Mouse (Mus musculus): ENCODE data around the gene Clba1.

Clba1 gene

DNA sequence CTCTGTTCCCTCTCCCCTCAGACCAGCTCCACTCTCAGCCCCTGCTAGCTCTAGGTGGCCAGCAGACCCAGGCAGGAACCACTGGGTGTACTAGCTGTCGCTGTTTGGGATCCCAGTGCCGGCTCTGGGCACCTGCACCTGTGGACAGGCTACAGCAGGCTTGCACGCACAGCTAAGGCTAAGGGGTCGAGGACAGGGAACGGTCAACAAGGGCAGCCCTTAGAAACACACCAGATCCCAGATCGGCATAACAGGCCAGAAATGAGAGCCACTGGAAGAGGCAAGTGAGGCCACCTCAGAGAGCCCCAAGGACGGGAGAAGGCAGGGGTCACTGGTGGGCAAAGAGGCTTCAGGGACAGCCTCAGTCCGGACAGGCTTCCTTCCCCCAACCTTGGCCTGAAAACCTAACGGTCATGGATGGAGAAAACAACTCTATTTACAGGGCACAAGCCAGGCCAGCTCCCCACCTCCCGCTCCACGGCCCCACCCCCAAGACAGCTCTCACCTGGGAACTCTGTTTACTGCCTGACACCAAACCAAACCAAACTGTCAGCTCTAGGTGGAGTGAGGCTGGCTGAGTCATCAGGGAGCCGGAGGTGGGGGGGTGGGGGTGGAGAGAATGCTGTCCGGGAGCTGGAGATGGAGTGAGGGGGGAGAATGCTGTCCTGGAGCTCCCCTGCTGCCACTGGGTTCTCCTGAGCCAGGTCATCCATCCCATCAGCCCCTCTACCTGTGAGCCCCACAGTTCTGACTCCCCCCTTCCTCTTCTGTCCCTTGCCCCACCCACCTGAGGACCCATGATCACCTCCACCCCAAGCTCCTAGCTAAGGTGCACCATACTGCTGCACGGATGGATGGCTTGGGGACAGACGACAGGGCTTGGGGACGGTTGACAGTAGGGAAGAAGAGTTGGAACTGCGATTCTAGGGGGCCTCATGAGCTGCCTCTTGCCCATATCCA, 11.9 kb upstream of the Clba1 start:
- peaks cover 18% of the 10 kb centered on the region for H3K27me3 ChIP-seq (ENCODE audit: insufficient read depth, low read length)
- TF ChIP-seq NANOG (IDR thresholded peaks at IDR 0.05; ENCODE audit: borderline replicate concordance, low read length) (no peak), POU5F1 (IDR thresholded peaks at IDR 0.05; ENCODE audit: borderline replicate concordance, low read length) (no peak), CTCF (conservative IDR thresholded peaks at IDR 0.05; ENCODE audit: low read length) (no peak)
- no peaks in the 10 kb centered on the region for H3K36me3 ChIP-seq (ENCODE audit: insufficient read depth, low read length)
- peaks cover 99% of the 10 kb centered on the region for H3K4me1 ChIP-seq (replicated peaks; ENCODE audit: low read depth, low read length)
- H3K4me3 ChIP-seq (replicated peaks; ENCODE audit: low read length) = peak overlapping the region; percentile 50
- no peaks in the 10 kb centered on the region for H3K9me3 ChIP-seq (ENCODE audit: low read length)

- H3K4me1 ChIP-seq (replicated peaks; ENCODE audit: low read depth, low read length) = peaks cover 93% of the 10 kb centered on the region
- H3K9me3 ChIP-seq (ENCODE audit: low read length) = no peaks in the 10 kb centered on the region
- peaks cover 25% of the 10 kb centered on the region for H3K27me3 ChIP-seq (ENCODE audit: insufficient read depth, low read length)
- no peaks in the 10 kb centered on the region for H3K36me3 ChIP-seq (ENCODE audit: insufficient read depth, low read length)
- TF ChIP-seq POU5F1 (IDR thresholded peaks at IDR 0.05; ENCODE audit: borderline replicate concordance, low read length) = no peak
- H3K4me3 ChIP-seq (replicated peaks; ENCODE audit: low read length) = peak overlapping the region; percentile 39
These were observed 10.9 kb upstream of the Clba1 start for GRCm38 (mm10) chr12:112797672-112798331.

- Histone ChIP-seq H3K9me3 (ENCODE audit: low read length) (no peaks in the 10 kb centered on the region), H3K36me3 (ENCODE audit: insufficient read depth, low read length) (no peaks in the 10 kb centered on the region), H3K4me3 (replicated peaks; ENCODE audit: low read length) (no peak overlapping the region), H3K27me3 (ENCODE audit: insufficient read depth, low read length) (peaks cover 30% of the 10 kb centered on the region), H3K4me1 (replicated peaks; ENCODE audit: low read depth, low read length) (peaks cover 93% of the 10 kb centered on the region)
- TF ChIP-seq NANOG (IDR thresholded peaks at IDR 0.05; ENCODE audit: borderline replicate concordance, low read length) = no peak
- TF ChIP-seq CTCF (conservative IDR thresholded peaks at IDR 0.05; ENCODE audit: low read length) = no peak
- no peak for TF ChIP-seq POU5F1 (IDR thresholded peaks at IDR 0.05; ENCODE audit: borderline replicate concordance, low read length)
These were observed 10.4 kb upstream of the Clba1 start for GRCm38 (mm10) chr12:112798332-112798681.

DNA sequence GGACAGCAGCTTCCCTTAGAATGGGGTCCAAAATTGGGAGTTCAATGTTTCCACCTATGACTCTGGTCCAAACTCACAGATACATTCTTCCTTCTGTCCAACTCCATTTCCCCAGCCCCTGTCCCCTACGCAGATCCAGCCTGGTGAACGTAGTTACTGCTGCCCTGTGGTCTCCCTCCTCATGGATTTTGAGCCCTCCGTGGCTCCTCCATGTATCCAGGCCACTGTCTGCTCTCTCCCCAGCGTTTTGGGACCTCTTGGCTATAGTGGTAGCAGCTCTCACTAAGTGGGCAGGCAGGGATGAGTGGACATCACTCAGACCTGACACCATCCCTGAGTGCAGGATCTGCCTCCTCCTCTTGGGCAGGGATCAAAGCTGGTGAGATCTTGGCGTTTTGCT, 10.0 kb upstream of the Clba1 start:
- Histone ChIP-seq H3K4me3 (replicated peaks; ENCODE audit: low read length) (no peak overlapping the region), H3K9me3 (ENCODE audit: low read length) (no peaks in the 10 kb centered on the region), H3K4me1 (replicated peaks; ENCODE audit: low read depth, low read length) (peaks cover 93% of the 10 kb centered on the region), H3K27me3 (ENCODE audit: insufficient read depth, low read length) (peaks cover 34% of the 10 kb centered on the region), H3K36me3 (ENCODE audit: insufficient read depth, low read length) (no peaks in the 10 kb centered on the region)
- no peak for TF ChIP-seq NANOG (IDR thresholded peaks at IDR 0.05; ENCODE audit: borderline replicate concordance, low read length)
- TF ChIP-seq POU5F1 (IDR thresholded peaks at IDR 0.05; ENCODE audit: borderline replicate concordance, low read length) = no peak
- TF ChIP-seq CTCF (conservative IDR thresholded peaks at IDR 0.05; ENCODE audit: low read length) = no peak

GRCm38 (mm10) chr12:112799237-112799970, 9.3 kb upstream of the Clba1 start:
- peaks cover 38% of the 10 kb centered on the region for H3K27me3 ChIP-seq (ENCODE audit: insufficient read depth, low read length)
- H3K4me1 ChIP-seq (replicated peaks; ENCODE audit: low read depth, low read length) = peaks cover 92% of the 10 kb centered on the region
- no peaks in the 10 kb centered on the region for H3K36me3 ChIP-seq (ENCODE audit: insufficient read depth, low read length)
- no peak overlapping the region for H3K4me3 ChIP-seq (replicated peaks; ENCODE audit: low read length)
- TF ChIP-seq CTCF (conservative IDR thresholded peaks at IDR 0.05; ENCODE audit: low read length) = no peak
- no peak for TF ChIP-seq NANOG (IDR thresholded peaks at IDR 0.05; ENCODE audit: borderline replicate concordance, low read length)
- no peak for TF ChIP-seq POU5F1 (IDR thresholded peaks at IDR 0.05; ENCODE audit: borderline replicate concordance, low read length)
- H3K9me3 ChIP-seq (ENCODE audit: low read length) = no peaks in the 10 kb centered on the region

- H3K4me3 ChIP-seq (replicated peaks; ENCODE audit: low read length) = 0 out of 2 replicates have a peak overlapping the region, but pooled peaks have one; percentile 10
- TF ChIP-seq CTCF (conservative IDR thresholded peaks at IDR 0.05; ENCODE audit: low read length) = peak; percentile 76
- no peak for TF ChIP-seq NANOG (IDR thresholded peaks at IDR 0.05; ENCODE audit: borderline replicate concordance, low read length)
- H3K36me3 ChIP-seq (ENCODE audit: insufficient read depth, low read length) = no peaks in the 10 kb centered on the region
- H3K9me3 ChIP-seq (ENCODE audit: low read length) = no peaks in the 10 kb centered on the region
- H3K4me1 ChIP-seq (replicated peaks; ENCODE audit: low read depth, low read length) = peaks cover 82% of the 10 kb centered on the region
- peaks cover 49% of the 10 kb centered on the region for H3K27me3 ChIP-seq (ENCODE audit: insufficient read depth, low read length)
These were observed 8.3 kb upstream of the Clba1 start for GRCm38 (mm10) chr12:112800476-112800875.

DNA sequence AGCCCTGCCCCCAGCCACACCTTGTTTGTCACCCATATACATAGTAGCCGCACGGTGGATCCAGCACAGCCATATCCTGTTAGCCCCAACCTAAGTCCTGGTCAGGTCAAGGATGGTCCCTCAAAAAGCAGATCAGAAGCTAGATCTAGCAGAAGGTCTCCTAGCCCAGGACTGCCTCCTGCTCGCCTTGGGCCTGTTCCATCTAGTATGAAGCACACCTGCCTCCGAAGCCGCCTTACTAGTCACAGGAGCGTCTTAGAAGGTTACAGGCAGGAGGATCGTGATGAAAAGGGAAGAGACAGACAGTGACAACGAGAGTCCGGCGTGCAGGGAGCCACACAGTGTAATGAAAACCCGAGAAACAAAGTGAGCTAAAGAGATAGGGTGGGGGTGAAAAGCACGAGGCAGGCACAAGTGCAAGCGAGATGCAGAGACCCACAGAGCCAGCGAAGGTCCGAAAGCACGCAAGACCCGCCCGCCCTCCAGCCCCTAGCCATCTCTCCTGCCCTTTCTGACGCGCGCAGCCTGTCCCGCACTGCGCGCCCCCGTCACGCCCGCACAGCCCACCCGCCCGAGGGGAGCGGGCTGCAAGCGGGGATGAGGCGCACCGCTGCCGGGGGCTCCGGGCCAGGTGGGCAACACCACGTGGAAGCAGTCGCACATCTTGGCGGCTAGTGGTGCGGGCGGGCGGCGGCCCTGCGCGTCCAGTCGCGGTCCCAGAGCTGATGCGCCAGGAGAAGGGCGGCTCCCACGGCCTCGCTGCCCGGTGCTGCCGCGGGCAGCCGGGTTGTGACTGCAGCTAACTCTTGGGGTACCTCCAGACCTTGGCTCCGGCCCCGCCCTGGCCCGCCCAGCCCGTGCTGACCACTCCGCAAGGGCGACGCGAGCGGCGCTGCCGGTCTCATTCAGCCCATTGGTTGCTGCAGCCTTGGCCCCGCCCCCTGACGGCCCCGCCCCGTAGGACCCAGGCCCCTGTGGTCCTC, 6.6 kb upstream of the Clba1 start, which contains the start of gene Ahnak2:
TSS of gene Ahnak2 (minus strand) at position 794 of the 983 bp plus-strand sequence.
- TF ChIP-seq CTCF (conservative IDR thresholded peaks at IDR 0.05; ENCODE audit: low read length) = no peak
- no peak for TF ChIP-seq NANOG (IDR thresholded peaks at IDR 0.05; ENCODE audit: borderline replicate concordance, low read length)
- TF ChIP-seq POU5F1 (IDR thresholded peaks at IDR 0.05; ENCODE audit: borderline replicate concordance, low read length) = no peak
- H3K4me3 ChIP-seq (replicated peaks; ENCODE audit: low read length) = peak within 1 kb of the TSS; percentile 83
- peaks cover 65% of the 10 kb centered on the region for H3K4me1 ChIP-seq (replicated peaks; ENCODE audit: low read depth, low read length)
- peaks cover 64% of the 10 kb centered on the region for H3K27me3 ChIP-seq (ENCODE audit: insufficient read depth, low read length)
- H3K9me3 ChIP-seq (ENCODE audit: low read length) = no peaks in the 10 kb centered on the region
- H3K36me3 ChIP-seq (ENCODE audit: insufficient read depth, low read length) = no peaks in the 10 kb centered on the region

Measured in E14TG2a.4 (cell line).